Mouse (Mus musculus): Measurements from ENCODE around the gene Lix1. TPM values are rescaled to one million over a fixed set of nuclear protein-coding genes. Genes with fewer than 3 reads are reported as not detected.

Gene Lix1
- polyA plus RNA-seq, 1 experiment: not detected

DNA sequence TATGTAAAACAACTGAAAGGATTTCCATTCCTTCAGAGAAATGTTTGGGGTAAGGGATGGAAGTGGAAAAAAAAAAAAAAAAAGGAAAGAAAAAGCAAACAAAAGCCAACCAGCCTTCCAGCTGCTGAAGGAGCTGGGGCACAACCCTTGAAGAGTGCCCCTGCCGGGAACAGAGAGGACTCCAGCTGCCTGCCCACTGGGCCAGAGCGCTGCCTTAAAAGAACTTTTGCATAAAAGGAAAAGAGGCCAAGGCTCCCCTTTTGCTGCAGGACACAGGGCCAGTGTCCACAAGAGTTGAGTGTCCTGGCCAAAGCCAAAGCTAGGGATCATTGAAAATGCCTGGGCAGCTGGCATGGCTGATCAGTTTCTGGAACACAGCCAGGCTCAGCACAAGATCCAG, 7.1 kb downstream of the Lix1 start:
- no peak overlapping the region for H3K4me3 ChIP-seq (ENCODE audit: insufficient read depth, low read length)
- peaks cover 3% of the 10 kb centered on the region; the same call in 1 of the 2 replicates for H3K4me1 ChIP-seq (ENCODE audit: control insufficient read depth, insufficient read depth, low read length)
- TF ChIP-seq CTCF (IDR thresholded peaks at IDR 0.05; ENCODE audit: low read depth, low read length): no peak
- no peak for TF ChIP-seq POLR2A (IDR thresholded peaks at IDR 0.05; ENCODE audit: borderline replicate concordance, low read depth, low read length)
- H3K27ac ChIP-seq (ENCODE audit: insufficient read depth, low read depth, low read length): no peak overlapping the region

DNA sequence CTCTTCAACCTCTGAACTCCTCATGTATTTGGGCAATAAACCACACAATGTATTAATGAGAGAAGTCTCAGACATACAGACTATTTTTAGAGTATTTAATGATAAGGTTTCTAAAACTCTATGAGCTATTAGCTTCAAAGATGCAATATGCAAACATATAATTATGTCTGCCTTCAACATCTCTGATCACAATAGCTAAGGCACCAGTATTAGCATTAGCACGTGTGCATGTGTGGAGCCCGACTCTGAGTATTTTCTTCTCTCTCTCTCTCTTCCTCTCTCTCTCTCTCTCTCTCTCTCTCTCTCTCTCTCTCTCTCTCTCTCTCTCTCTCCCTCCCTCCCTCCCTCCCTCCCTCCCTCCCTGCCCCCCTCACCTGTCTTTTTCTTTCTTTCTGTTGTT, 9.0 kb downstream of the Lix1 start:
- H3K4me3 ChIP-seq (ENCODE audit: insufficient read depth, low read length): no peak overlapping the region
- TF ChIP-seq CTCF (IDR thresholded peaks at IDR 0.05; ENCODE audit: low read depth, low read length) (no peak), POLR2A (IDR thresholded peaks at IDR 0.05; ENCODE audit: borderline replicate concordance, low read depth, low read length) (no peak)
- no peak overlapping the region for H3K27ac ChIP-seq (ENCODE audit: insufficient read depth, low read depth, low read length)
- H3K4me1 ChIP-seq (ENCODE audit: control insufficient read depth, insufficient read depth, low read length): no peaks in the 10 kb centered on the region

DNA sequence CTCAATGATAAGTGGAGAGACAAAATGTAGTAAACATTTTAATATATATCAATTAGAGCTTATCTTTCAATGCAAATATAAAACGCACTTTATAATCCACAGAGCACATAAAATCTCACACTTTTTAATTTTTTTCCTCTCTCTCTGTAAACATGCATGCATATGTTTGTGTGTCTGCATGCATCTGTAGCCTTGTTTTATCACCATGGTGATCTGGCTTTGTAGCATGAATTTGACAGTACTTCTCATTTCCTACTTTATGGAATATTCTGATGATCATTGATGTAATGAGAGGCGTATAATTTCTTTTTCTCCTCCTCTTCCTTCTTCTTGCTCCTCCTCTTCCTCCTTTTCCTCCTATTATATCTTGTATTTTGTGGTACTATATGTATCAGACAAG, 9.7 kb downstream of the Lix1 start:
- H3K4me3 ChIP-seq (ENCODE audit: insufficient read depth, low read length): no peak overlapping the region
- no peak overlapping the region for H3K27ac ChIP-seq (ENCODE audit: insufficient read depth, low read depth, low read length)
- TF ChIP-seq CTCF (IDR thresholded peaks at IDR 0.05; ENCODE audit: low read depth, low read length) (no peak), POLR2A (IDR thresholded peaks at IDR 0.05; ENCODE audit: borderline replicate concordance, low read depth, low read length) (no peak)
- no peaks in the 10 kb centered on the region for H3K4me1 ChIP-seq (ENCODE audit: control insufficient read depth, insufficient read depth, low read length)

DNA sequence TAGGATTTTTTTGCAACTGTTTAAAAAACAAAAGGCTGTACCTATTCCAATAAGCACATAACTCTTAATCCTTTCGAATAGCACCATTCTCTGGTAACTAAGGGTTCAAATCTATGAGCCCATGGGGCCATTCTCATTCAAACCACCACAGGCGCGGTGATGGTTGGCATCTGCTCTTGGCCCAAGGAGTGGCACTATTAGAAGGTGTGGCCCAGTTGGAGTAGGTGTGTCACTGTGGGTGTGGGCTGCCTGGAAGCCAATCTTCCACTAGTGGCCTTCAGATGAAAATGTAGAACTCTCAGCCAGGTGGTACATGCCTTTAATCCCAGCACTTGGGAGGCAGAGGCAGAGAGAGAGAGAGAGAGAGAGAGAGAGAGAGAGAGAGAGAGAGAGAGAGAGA, 11.7 kb downstream of the Lix1 start:
- H3K4me1 ChIP-seq (ENCODE audit: control insufficient read depth, insufficient read depth, low read length): no peaks in the 10 kb centered on the region
- TF ChIP-seq POLR2A (IDR thresholded peaks at IDR 0.05; ENCODE audit: borderline replicate concordance, low read depth, low read length) (no peak), CTCF (IDR thresholded peaks at IDR 0.05; ENCODE audit: low read depth, low read length) (no peak)
- H3K27ac ChIP-seq (ENCODE audit: insufficient read depth, low read depth, low read length): no peak overlapping the region
- H3K4me3 ChIP-seq (ENCODE audit: insufficient read depth, low read length): no peak overlapping the region

DNA sequence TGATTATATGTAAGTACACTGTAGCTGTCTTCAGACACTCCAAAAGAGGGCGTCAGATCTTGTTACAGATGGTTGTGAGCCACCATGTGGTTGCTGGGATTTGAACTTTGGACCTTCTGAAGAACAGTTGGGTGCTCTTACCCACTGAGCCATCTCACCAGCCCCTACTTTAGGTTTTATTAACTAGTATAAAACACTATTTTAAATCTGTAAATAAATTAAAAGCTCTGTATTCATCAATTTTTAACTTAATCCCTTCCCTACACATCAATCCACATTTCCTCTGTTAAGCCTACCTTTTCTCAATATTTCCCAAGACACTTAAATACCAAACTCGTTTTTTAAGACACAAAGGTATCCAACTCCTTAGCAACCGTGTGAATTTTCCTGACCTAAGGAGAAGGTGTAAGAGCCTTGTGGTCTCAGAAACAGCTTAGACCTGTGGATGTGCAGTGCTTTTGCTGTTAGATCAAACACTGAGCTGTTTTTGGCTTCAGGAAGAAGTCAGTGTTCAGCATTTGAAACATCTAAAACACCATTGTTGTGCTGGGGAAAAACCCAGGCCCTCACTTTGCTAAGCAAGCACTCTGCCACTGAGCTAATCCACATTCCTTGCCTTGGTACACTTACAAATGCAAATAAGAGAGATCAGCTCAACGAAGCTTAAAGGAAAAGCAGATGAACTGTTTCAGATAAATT, 22.3 kb downstream of the Lix1 start:
- Histone ChIP-seq H3K27ac (ENCODE audit: insufficient read depth, low read depth, low read length) (no peak overlapping the region), H3K4me1 (ENCODE audit: control insufficient read depth, insufficient read depth, low read length) (no peaks in the 10 kb centered on the region), H3K4me3 (ENCODE audit: insufficient read depth, low read length) (no peak overlapping the region)
- TF ChIP-seq CTCF (IDR thresholded peaks at IDR 0.05; ENCODE audit: low read depth, low read length) (no peak), POLR2A (IDR thresholded peaks at IDR 0.05; ENCODE audit: borderline replicate concordance, low read depth, low read length) (no peak)

DNA sequence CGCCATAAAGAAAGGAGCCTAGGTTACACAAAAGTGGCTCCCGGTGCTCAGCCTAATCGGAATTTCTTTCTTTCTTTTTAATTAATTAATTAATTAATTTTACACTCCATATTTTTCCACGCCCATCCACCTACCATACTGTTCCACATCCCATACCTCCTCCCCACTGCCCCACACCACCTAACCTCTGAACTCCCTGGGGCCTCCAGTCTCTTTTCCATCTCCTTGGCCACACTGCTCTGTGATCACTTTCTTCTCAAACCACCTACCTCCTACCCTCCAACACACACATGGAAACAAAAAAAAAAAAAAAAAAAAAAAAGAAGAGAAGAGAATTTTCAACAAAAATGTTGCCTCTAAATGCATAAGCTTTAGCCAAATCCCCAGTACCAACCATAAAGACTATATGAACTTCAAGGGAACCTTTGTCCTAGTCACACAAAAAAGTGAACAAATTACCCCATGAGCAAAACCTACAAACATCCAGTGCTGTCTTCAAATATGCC, 22.9 kb downstream of the Lix1 start:
- Histone ChIP-seq H3K4me3 (ENCODE audit: insufficient read depth, low read length) (no peak overlapping the region), H3K27ac (ENCODE audit: insufficient read depth, low read depth, low read length) (no peak overlapping the region), H3K4me1 (ENCODE audit: control insufficient read depth, insufficient read depth, low read length) (no peaks in the 10 kb centered on the region)
- no peak for TF ChIP-seq CTCF (IDR thresholded peaks at IDR 0.05; ENCODE audit: low read depth, low read length)
- no peak for TF ChIP-seq POLR2A (IDR thresholded peaks at IDR 0.05; ENCODE audit: borderline replicate concordance, low read depth, low read length)

DNA sequence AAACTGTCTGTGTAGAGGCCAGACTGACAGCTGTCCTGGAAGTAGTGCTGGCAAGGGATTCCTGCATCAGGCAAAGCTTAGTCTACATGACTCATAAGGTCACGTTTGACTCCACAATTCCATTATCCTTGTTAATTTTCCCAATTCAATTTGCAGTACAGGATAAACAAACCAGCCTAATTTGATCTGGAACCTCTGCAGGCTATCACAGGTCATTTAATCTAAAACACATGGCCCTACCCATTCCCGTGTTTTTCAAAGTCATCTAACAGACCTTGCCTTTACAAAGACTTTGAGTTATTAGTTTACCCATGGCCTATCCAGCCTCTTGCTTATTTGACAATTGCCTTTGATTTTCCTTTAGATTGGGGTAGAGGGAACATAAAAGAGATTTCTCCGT, 23.4 kb downstream of the Lix1 start:
- no peak overlapping the region for H3K4me3 ChIP-seq (ENCODE audit: insufficient read depth, low read length)
- TF ChIP-seq CTCF (IDR thresholded peaks at IDR 0.05; ENCODE audit: low read depth, low read length) (no peak), POLR2A (IDR thresholded peaks at IDR 0.05; ENCODE audit: borderline replicate concordance, low read depth, low read length) (no peak)
- H3K4me1 ChIP-seq (ENCODE audit: control insufficient read depth, insufficient read depth, low read length): no peaks in the 10 kb centered on the region
- no peak overlapping the region for H3K27ac ChIP-seq (ENCODE audit: insufficient read depth, low read depth, low read length)

DNA sequence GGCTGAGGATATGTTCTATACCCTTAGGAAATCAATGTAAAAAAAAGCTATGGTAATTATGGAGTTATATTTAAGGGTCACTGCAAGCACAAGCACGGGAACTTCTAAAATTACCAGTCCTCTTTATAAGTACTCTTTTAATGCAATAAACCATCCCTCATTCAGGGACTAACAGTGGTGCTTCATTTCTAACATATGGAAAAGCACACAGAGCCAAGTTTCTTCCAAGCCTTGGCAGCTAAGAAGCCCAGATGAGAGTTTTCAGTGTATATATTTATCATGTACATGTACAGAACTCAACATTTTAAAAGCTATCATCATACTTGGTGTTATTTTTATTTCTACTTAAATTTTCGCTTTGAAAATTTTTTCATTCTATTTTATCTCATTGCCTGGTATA, 26.4 kb downstream of the Lix1 start:
- Histone ChIP-seq H3K4me1 (ENCODE audit: control insufficient read depth, insufficient read depth, low read length) (no peaks in the 10 kb centered on the region), H3K4me3 (ENCODE audit: insufficient read depth, low read length) (no peak overlapping the region), H3K27ac (ENCODE audit: insufficient read depth, low read depth, low read length) (no peak overlapping the region)
- TF ChIP-seq POLR2A (IDR thresholded peaks at IDR 0.05; ENCODE audit: borderline replicate concordance, low read depth, low read length) (no peak), CTCF (IDR thresholded peaks at IDR 0.05; ENCODE audit: low read depth, low read length) (no peak)

DNA sequence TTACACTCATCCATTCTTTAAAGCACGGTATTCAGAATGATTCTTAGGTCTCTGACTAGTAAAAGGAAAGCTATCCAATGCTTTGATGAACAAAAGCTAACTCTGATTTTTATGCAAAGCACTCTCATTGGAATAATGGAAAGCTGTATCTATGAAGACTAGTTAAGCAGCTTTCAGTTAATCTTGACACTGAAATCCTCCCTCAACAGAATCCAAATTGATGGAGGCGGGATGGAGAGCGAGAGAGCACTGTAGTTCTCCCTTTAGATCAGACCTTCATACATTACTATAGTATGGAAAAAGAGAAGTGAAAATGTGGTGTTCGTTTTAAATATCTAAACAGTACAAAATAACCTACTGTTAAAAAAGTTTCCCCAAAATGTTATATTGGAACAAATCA, 31.2 kb downstream of the Lix1 start:
- Histone ChIP-seq H3K4me3 (ENCODE audit: insufficient read depth, low read length) (no peak overlapping the region), H3K4me1 (ENCODE audit: control insufficient read depth, insufficient read depth, low read length) (no peaks in the 10 kb centered on the region), H3K27ac (ENCODE audit: insufficient read depth, low read depth, low read length) (no peak overlapping the region)
- TF ChIP-seq CTCF (IDR thresholded peaks at IDR 0.05; ENCODE audit: low read depth, low read length): no peak
- TF ChIP-seq POLR2A (IDR thresholded peaks at IDR 0.05; ENCODE audit: borderline replicate concordance, low read depth, low read length): no peak

DNA sequence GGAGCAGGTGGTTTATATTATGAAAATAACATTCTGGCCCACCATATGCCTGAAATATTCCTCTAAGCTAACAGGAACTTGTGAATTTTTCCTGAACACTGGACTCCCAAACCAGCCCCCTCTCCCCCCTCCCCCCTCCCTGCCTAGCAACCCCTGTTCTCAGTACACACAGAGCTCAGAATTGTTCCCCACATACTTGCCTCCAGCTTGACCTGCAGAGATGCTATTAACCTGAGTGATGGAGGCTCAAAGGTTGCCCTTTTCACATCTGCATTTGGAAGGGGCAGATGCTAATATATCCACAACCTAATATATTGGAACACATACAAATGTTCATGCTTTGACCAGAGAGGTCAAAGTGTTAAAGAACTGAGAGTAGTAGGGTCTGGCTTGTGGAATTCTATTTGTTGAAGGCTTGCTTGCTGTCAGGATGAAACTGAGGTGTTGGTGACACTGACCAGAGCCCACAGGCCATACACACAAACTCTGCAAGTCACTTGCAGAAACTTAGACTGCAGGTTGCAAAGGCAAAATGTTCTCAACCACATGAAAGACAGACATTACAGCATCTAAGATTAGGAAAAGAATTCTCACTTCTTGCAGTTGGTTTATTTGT, 36.2 kb downstream of the Lix1 start:
- TF ChIP-seq CTCF (IDR thresholded peaks at IDR 0.05; ENCODE audit: low read depth, low read length) (no peak), POLR2A (IDR thresholded peaks at IDR 0.05; ENCODE audit: borderline replicate concordance, low read depth, low read length) (no peak)
- H3K4me1 ChIP-seq (ENCODE audit: control insufficient read depth, insufficient read depth, low read length): no peaks in the 10 kb centered on the region
- H3K4me3 ChIP-seq (ENCODE audit: insufficient read depth, low read length): no peak overlapping the region

More for the DNA sequence above, 36.2 kb downstream of the Lix1 start:
- no peak overlapping the region for H3K27ac ChIP-seq (ENCODE audit: insufficient read depth, low read depth, low read length)
